Mouse (Mus musculus) G1E-ER4 (cell line): Measurements from ENCODE around the gene Dennd1a. TPM values are rescaled to one million over a fixed set of nuclear protein-coding genes. Genes with fewer than 3 reads are reported as not detected.

Source experiments
- GATA1 ChIP-seq: IDR thresholded peaks from one replicate; pipeline ENCODE4 v1.8.0; 2012; ENCODE audit warnings: low read length, inconsistent platforms
- polyA plus RNA-seq: library from polyadenylated mRNA; stranded (reverse); fragments of >175 nt; gene quantifications from 2 replicates; pipeline ENCODE4 v1.2.3, GENCODE M21; 2012

Gene Dennd1a
- polyA plus RNA-seq, 1 experiment: 55.0 TPM

DNA sequence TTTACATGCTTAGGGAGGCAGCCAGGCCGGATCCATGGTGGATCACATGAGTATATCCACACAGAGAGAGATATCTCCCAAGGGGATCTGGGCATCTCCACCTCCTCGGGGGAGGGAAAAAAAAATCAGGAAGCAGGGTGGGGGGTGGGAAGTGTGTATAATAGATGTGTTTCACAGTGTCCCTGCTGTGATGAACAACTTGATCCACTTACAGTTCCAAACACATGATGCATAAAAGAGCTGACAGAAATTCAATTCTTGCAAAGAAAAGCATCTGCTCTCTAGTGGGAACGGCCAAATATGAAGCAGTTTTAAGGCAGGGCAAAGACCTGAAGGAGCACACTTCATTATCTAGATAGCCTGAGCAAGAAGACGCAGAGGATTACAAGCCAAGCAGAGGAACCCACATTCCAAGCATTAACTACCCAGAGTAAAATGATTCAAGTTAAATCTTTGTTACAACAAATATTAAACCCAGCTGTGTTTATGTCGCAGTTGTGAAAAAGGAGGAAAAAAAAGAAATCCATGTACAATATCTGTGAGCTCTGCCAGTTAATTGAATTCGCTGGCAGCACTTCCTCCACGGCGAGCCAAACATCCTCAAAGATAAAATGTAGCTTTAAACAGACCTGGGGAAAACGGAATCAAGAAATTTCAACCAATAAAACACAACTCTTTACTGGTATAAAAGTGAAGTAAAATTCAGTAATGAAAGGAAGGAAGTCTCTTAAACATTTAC lies 341.4 kb downstream of the Dennd1a start:
- TF ChIP-seq GATA1: no peak

DNA sequence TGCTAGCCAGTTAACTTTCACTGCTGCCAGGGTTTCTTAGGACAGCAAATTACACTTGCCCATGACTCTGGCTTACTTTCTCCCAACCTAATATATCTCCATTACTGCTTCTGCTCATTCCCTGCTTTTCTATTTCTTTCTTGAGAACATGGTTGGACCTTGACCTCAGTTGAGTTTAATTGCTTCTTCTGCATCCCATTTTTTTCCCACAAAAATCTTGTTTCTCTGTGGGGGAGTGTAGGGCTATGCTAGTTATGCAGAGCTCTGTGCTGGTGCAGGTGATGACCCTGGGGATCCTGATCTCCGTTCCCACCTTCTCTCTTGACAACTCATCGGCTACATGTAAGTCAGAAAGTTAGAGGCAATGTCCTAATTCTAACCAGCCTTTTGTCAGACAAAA lies 344.3 kb downstream of the Dennd1a start:
- TF ChIP-seq GATA1: no peak

DNA sequence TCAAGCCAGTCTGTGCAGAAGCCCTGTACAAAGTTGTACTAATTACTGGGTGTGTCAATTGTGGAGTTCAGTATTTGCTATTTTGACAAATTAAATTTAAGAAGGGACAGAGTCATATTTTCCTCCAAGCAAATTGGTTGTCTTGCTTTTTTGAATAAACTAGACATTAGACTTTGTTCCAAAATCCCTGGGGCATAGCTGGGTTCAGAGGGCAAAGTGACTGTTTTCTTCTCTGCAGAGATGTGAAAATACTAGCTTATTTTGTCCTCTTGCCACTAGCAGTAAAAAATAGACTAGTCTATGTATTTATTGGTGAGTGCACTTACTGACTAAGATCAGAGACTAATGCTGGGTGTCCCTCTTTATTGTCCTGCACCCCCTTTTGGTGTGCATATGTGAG lies 345.4 kb downstream of the Dennd1a start:
- no peak for TF ChIP-seq GATA1

DNA sequence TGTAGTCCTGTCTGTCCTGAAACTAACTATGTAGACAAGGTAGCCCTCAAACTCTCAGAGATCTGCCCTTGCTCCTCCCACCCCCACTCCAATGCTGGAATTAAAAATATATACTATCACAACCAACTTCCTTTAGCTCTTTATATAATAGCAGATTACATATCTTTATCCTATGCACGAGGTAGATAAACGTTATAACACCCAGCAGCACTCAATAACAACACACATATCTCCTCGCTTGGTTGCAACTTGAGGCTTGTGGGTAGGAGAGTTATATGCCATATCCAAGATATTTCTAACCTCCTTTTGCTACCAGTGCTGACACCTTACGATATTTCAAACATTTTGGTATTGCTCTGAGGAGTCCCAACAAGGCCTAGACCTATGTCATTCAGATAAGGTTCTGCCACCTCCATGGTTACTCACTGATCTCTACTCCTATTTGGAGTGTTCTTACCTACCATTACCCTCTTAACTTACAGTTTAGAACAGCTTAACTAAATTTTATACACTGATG lies 346.3 kb downstream of the Dennd1a start:
- no peak for TF ChIP-seq GATA1

DNA sequence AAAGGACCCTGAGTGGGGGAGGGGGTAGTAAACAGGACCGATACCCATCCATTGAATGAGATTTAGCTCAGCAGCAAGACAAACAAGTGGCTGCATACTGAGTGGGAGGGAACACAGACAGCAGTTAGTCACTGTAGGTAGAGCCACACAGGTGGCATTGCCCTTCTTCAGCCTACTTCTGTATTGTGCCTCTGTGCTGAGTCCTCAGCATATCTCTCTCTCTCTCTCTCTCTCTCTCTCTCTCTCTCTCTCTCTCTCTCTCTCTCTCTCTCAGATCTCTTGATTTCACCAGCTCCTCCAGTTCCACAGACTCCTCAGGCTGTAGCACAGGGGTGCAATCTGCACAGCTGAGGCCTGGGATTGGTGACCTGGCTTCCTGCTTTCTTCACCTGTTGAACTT lies 347.2 kb downstream of the Dennd1a start:
- no peak for TF ChIP-seq GATA1

DNA sequence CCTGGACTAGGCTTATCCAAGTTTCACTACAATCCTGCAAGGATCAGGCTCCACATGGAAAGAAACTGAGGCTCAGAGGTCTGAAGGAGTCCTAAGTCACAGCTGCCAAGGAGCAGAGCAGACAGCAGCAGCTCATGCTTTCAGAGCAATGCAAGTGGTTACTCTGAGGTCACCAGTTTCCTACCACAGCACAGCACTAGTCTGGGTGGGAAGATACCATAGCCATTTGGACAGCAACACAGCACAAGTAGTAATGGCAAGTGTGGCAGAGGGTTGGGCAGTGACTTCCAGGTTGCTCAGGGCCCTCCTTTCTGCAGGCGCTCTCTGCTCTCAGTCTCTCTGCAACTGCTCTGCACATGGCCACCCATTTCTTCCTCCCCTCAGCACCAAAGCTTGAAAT lies 354.9 kb downstream of the Dennd1a start:
- TF ChIP-seq GATA1: no peak

DNA sequence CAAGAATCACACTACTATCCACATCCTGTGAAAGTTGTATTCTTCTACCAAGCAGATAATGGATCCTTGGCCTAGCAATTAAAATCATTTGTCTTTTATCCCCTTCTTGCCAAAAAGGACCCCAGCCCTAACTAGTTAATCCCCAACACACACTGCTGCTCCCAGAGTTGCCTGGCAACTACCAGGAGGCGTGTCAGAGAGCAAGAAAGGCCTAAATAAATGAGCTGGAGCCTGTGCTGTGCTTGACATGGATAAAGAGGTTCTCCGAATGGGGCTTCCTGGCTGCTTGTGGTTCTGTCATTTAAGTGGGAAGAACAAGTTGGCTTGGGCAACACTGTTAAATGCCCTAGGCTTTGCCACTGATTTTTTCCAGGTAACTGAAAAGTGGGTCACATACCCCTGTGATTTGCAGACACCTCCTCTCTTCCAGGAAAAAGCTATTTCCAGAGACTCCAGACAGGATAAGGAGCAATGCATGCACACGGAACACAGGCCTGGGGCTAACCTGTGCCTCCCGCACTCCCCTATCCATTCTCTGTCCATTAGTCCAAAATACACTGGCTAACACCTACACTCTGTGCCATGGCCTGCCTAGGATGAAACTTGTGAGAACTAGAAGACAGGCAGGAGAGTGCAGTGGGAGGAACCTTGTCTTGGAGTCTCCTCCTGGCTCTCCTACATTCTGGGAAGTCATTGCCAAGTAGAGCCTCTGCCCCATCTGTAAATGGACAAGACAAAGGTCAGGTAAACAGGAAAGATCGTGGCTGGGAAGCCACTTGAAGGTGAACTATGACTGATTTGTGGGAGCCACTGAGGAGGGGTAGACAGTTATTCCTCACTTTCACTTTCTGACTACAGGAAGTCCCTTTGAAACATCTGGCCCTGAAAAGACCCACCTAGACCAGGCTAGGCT lies 355.9 kb downstream of the Dennd1a start:
- no peak for TF ChIP-seq GATA1

DNA sequence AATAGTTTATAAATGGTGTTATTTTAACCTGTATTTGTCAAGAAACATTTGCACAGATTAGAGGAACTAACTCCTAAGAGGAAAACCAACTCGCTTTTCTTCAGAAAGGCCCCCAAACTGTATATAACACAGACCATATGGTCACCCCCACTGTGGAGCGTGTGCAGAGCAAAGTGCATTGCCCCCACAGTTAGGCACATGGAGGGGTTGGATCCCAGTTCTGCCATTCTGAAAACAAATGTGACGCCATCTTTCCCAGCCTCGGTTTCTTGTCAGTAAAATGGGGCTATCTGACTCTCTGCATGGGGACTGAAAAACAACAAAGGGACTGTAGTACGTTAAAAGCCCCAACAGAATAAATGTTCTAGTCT lies 361.1 kb downstream of the Dennd1a start:
- TF ChIP-seq GATA1: no peak

DNA sequence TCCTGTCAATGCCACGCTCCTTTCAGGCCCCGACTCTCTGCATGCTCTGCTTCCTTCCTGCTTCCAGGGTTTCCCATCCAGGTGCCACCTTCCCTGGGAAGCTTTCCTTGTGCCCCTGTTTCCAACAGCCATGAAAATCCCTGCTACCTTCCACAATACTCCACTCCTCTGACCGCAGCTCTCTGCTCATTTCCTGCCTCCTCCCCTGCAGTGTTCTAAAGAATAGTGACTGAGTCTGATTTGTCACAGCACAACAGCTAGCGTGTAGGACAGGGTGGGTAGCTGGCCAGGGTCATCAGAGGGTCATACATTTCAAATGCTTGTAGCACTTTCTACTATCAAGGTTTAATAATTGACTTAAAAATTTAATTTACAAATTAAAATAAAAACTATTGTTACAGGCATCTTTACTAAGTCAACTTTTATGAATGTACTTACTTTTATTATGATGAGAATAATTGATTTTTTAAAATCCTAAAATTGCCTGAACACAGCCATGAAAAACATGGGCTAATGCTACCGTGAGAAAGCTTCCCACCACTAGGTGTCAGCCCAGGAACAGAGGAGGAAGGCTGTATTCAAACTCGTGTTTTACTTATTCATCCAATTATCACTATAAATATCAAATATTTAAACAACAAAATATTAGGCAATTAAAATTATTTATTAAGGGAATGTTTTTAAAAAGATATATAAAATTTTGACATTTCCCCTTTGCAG lies 361.6 kb downstream of the Dennd1a start:
- no peak for TF ChIP-seq GATA1

DNA sequence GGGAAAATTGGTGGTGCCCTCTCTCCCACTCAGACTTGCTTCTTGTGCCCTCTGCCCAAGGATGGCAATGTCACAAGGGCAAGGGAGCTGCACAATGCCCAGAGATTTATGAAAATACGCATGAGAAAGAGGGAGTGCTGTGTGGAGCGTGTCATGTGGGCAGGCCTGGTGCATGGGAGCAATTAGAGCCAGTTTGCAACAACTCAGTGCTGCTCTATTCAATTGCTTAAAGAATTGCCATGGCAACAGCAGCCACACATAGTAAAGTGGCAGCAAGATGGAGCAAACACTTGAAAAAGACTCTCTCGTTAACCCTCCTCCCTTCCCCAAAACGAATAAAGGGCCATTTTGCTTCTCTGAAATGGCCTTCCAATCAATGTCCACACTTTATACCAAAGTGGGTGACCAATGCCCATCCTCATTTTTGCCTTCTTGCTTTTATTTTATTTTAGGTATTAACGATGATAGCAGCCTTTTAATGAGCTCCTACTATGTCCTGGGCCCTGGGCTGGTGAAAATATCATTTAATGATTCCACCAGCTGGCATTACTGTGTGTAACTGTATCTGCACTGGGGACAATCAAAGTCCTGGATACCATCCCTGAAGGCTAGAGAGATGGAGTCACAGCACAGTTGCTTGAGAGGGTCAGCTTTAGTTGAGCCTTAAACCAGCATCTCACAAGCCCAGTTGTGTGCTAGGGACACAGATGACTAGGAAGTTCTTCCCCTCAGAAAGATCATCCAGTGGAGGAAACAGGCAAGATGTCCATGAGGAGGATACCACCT lies 378.3 kb downstream of the Dennd1a start:
- no peak for TF ChIP-seq GATA1

DNA sequence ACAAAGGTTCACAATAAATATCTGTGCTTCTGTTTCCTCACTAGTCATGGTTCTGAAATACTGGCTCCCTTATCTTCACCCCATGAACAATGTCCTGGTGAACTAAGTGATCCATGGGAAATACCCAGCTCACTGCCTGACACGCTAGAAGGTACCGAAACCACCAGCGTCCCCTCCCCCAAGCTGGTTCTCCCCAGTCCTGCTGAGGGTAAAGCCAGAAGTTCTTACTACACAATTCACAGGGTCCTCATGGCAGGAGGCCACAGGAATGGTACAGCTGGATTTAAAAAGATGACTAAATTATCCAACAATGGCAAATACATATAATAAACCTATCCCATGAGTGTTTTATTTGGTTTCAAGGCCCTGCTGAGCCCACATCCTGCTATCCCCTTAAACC lies 378.9 kb downstream of the Dennd1a start:
- no peak for TF ChIP-seq GATA1

DNA sequence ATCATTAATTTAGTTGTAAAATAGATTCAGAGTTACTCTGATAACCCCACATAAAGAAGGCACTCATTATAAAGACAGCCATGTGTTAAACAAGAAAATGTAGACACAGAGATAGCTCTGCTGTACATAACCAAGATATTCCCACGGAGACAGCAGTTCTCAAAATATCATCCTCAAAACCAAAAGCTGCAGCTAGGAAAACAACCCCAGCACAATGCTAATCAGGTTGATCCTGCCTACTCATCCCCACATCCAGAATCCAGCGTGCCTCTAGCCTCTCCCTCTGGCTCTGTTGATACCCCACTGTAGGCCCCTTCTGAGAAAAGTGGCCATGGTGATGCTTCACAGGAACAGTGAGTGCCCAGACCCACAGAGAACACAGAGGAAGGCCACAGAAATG lies 380.9 kb downstream of the Dennd1a start:
- no peak for TF ChIP-seq GATA1

DNA sequence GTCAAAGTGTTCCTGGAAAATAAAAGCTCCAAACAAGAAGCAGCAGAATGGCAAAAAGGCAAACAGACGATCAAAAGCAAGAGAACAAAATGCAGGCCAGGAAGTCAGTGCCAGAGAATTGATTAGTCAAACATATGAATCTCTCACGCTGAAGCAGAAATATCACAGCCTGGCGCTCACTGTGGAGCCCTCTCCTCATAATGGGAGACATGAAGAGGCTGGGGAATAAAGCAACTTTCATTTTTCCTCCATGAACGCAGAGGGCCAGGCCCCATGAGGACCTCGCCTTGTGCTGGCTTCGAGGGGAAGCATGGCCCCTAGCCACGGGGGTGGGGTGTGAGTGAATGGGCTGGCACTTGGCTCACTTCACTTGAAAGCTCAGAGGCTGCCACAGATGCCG lies 383.9 kb downstream of the Dennd1a start:
- no peak for TF ChIP-seq GATA1

DNA sequence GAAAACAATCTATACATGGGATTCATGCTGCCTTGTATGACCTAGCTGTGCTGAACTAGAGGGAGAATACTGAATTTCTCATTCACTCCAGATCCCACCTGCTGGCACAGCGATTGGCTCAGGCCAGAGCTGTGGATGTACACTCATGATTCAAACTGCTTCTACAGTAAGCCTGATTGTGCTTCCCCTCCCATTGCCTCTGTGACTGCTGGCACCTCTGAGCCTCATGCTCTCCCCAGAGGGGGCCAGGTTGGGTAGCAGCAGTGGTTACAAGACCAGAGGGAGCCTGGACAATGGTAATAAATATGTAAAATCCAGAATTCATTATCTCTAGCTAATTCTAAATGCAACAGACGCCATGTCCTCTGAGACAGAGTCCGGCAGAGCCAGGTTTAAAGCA lies 404.0 kb downstream of the Dennd1a start:
- no peak for TF ChIP-seq GATA1

DNA sequence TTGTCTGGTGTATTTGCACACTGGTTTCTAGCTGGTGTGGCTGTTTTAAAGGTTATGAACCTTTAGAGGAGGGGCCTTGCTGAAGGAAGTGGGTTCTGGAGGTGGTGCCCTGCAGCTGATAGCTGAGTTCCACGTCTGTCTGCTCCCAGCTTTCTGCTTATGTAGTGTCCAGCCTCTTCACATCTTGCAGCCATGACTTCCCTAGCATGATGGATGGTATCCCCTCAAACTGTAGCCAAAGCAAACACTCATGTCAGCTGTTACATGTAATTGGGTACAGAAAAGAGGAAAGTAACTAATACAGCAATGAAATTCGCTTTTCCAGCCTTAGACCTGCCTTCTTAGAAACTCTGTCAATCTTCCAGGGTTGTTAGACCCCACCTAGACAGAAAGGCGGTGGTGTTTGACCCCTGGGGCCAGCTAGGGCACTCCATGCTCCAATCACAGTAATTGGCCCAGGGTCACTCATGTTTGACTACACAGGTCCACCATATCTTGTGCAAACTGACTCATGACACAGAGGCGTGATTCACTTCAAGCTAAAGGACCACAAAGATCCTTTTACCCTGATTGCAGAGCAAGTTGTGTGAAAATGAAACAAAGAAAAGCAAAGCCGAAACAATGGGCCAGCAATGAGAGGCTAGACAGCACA lies 405.8 kb downstream of the Dennd1a start:
- no peak for TF ChIP-seq GATA1

DNA sequence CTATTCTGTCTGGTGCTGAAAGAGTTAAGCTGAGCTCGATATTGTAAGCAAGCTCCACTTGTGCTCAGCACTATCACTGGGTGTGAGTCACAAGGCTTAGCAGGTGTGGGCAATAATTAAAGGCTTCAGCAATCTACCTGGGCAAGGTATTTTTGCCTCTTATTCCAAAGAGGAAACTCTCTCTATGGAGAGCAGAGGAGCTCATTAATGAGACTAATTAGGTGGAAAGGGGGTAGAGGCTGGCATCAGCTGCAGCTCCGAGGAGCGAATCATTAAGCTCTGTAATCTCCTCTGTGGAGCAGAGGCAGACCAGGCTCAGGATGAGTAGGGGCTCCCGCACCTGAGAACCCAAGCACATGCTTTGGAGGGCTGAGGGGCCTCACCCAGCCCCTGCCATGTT lies 407.5 kb downstream of the Dennd1a start:
- TF ChIP-seq GATA1: no peak
